Mouse (Mus musculus) cerebral cortex, adult 2 months (tissue): ENCODE measurements around the gene Isoc2a.

ENCODE experiments used
- WGBS: fragments of 180-500 bp; shearing (Covaris S2); methylation state at CpG from one replicate; pipeline ENCODE4 v1.1.7; 2018; 5-methylcytosine and 5-hydroxymethylcytosine counted together

Gene Isoc2a

GRCm38 (mm10) chr7:4864130-4864845 lies 12.7 kb upstream of the Isoc2a start:
- 85% methylated on average over 5 of the region's 5 CpGs for WGBS

GRCm38 (mm10) chr7:4865090-4865489 lies 11.9 kb upstream of the Isoc2a start:
- 63% methylated on average over 5 of the region's 5 CpGs for WGBS

GRCm38 (mm10) chr7:4865579-4866493 lies 11.1 kb upstream of the Isoc2a start:
- WGBS: 3% methylated on average over 40 of the region's 40 CpGs

GRCm38 (mm10) chr7:4866631-4867180 lies 10.2 kb upstream of the Isoc2a start:
- 23% methylated on average over 10 of the region's 10 CpGs for WGBS

GRCm38 (mm10) chr7:4870133-4870532 lies 6.8 kb upstream of the Isoc2a start, which contains the start of gene Isoc2b:
Isoc2b (minus strand) TSS chr7:4870258.
- WGBS: 66% methylated on average over 6 of the region's 6 CpGs

GRCm38 (mm10) chr7:4877226-4877625 lies 273 bp downstream of the Isoc2a start:
- WGBS: 9% methylated on average over 11 of the region's 11 CpGs

- 89% methylated on average over 1 of the region's 1 CpGs for WGBS
Measured at GRCm38 (mm10) chr7:4879036-4879435, 2.1 kb downstream of the Isoc2a start.

- 54% methylated on average over 4 of the region's 4 CpGs for WGBS
Measured at GRCm38 (mm10) chr7:4886680-4887079, 9.7 kb downstream of the Isoc2a start.

GRCm38 (mm10) chr7:4895186-4895585 lies 18.2 kb downstream of the Isoc2a start:
- WGBS: 80% methylated on average over 11 of the region's 11 CpGs

- 32% methylated on average over 18 of the region's 18 CpGs for WGBS
Measured at GRCm38 (mm10) chr7:4898851-4899648, 22.1 kb downstream of the Isoc2a start.

- WGBS: 10% methylated on average over 19 of the region's 19 CpGs
Measured at GRCm38 (mm10) chr7:4899649-4900522, 22.9 kb downstream of the Isoc2a start.

- WGBS: 15% methylated on average over 11 of the region's 11 CpGs
Measured at GRCm38 (mm10) chr7:4900523-4900851, 23.5 kb downstream of the Isoc2a start.

GRCm38 (mm10) chr7:4901171-4901570 lies 24.2 kb downstream of the Isoc2a start:
- WGBS: 65% methylated on average over 8 of the region's 8 CpGs

GRCm38 (mm10) chr7:4902404-4902803 lies 25.5 kb downstream of the Isoc2a start:
- 76% methylated on average over 9 of the region's 9 CpGs for WGBS

- 51% methylated on average over 10 of the region's 10 CpGs for WGBS
Measured at GRCm38 (mm10) chr7:4906466-4906950, 29.6 kb downstream of the Isoc2a start, which contains the start of gene Gm36210. Gm36210 (minus strand) TSS chr7:4906516.

GRCm38 (mm10) chr7:4911561-4911960 lies 34.6 kb downstream of the Isoc2a start:
- 25% methylated on average over 9 of the region's 9 CpGs for WGBS

GRCm38 (mm10) chr7:4912248-4912647 lies 35.3 kb downstream of the Isoc2a start:
- WGBS: 59% methylated on average over 5 of the region's 5 CpGs

- WGBS: under 1% methylated on average over 56 of the region's 56 CpGs
Measured at GRCm38 (mm10) chr7:4915007-4915665, 38.2 kb downstream of the Isoc2a start, which contains the start of gene Zfp628. Zfp628 (plus strand) TSS chr7:4915217.

- 9% methylated on average over 14 of the region's 14 CpGs for WGBS
Measured at GRCm38 (mm10) chr7:4915669-4916416, 38.9 kb downstream of the Isoc2a start.
